Mouse (Mus musculus): ENCODE results near the gene Mcm3. TPM values are rescaled to one million over a fixed set of nuclear protein-coding genes. Genes with fewer than 3 reads are reported as not detected.

Mcm3 gene
- polyA plus RNA-seq, 1 experiment from 2014 or later: 90.9 TPM

Other genes starting within 250 kb of the Mcm3 start
- 0.03 TPM in 1 of 2 replicates, not detected in the other for gene Pkhd1, start 202.2 kb downstream of the Mcm3 start, polyA plus RNA-seq (2016; fragmentation: Nextera tagmentation; extraction: Ambion mirVana)
- not detected in 2 replicates for gene Il17a, start 89.4 kb downstream of the Mcm3 start, polyA plus RNA-seq (2016; fragmentation: Nextera tagmentation; extraction: Ambion mirVana)
- gene Il17f, start 29.7 kb downstream of the Mcm3 start, polyA plus RNA-seq (2016; fragmentation: Nextera tagmentation; extraction: Ambion mirVana): 0.16 TPM in 1 of 2 replicates, not detected in the other
- gene Paqr8, start 70.3 kb upstream of the Mcm3 start, polyA plus RNA-seq (2016; fragmentation: Nextera tagmentation; extraction: Ambion mirVana): 11.0 and 12.1 TPM in 2 replicates
- 1.4 and 1.5 TPM in 2 replicates for gene Efhc1, start 131.3 kb upstream of the Mcm3 start, polyA plus RNA-seq (2016; fragmentation: Nextera tagmentation; extraction: Ambion mirVana)